Mouse (Mus musculus) embryonic facial prominence, embryonic 10.5 days (tissue): ENCODE measurements around the gene Clcnka. TPM values are rescaled to one million over a fixed set of nuclear protein-coding genes. Genes with fewer than 3 reads are reported as not detected.

Experiments
- DNase-seq: peaks from one replicate; pipeline ENCODE4 v3.0.0-alpha.2; 2017; ENCODE audit warnings: low spot score
- H3K27ac ChIP-seq: fragments of 300-500 bp; sonication (generic); replicated peaks from 2 replicates; pipeline ENCODE4 v1.5.1; 2016; ENCODE audit warnings: mild to moderate bottlenecking
- H3K27me3 ChIP-seq: fragments of 300-500 bp; sonication (generic); replicated peaks from 2 replicates; pipeline ENCODE4 v1.6.1; 2016; ENCODE audit warnings: low read depth, mild to moderate bottlenecking; ENCODE audit not compliant: poor library complexity, severe bottlenecking
- H3K36me3 ChIP-seq: fragments of 300-500 bp; sonication (generic); replicated peaks from 2 replicates; pipeline ENCODE4 v1.6.1; 2016; ENCODE audit warnings: mild to moderate bottlenecking, moderate library complexity
- H3K4me1 ChIP-seq: fragments of 300-500 bp; sonication (generic); 2 replicates; pipeline ENCODE4 v1.6.1; 2016
- H3K4me3 ChIP-seq: fragments of 300-500 bp; sonication (generic); 2 replicates; pipeline ENCODE4 v1.5.1; 2016; ENCODE audit warnings: mild to moderate bottlenecking, moderate library complexity
- H3K9me3 ChIP-seq: fragments of 300-500 bp; sonication (generic); 2 replicates; pipeline ENCODE4 v1.6.1; 2016; ENCODE audit warnings: mild to moderate bottlenecking
- WGBS: fragments of 180-500 bp; shearing (Covaris S2); methylation state at CpG from one replicate; pipeline ENCODE4 v1.1.7; 2016; 5-methylcytosine and 5-hydroxymethylcytosine counted together
- microRNA-seq: library from miRNA; unstranded; fragments of <30 nt; microRNA quantifications from one replicate; pipeline ENCODE4, GENCODE M21; 2017
- polyA plus RNA-seq: library from polyadenylated mRNA; unstranded; fragments of >200 nt; fragmentation: Nextera tagmentation; extraction: Ambion mirVana; gene quantifications from 2 replicates; pipeline ENCODE4 v1.2.1, GENCODE M21; 2016

Gene Clcnka
- polyA plus RNA-seq, 1 experiment from 2014 or later, result 0.37 TPM

DNA sequence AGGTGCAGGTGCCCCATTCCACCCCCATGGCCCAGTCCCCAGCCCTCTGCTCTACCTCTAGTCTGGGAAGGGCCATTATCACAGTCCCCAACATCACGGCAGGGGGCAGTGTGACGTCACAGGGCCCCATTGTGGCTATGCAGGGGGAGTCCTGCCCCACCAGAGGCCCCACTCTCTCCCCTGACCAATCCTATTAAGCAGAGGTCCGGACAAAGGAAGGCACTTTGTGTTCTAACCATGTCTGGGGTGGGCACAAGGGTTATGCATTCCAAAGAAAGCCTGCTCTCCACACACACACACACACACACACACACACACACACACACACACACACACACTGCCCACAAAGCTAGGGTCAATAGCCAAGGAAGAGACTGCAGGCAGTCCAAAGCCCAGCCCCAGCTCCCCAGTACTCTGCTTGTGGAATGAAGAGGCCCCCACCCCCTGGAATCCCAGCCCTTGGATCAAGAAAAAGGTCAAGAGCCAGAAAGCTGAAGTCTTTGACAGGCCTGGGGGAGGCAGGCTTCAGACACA lies 63.2 kb downstream of the Clcnka start:
- WGBS, result 2% methylated on average over 3 of the region's 3 CpGs
- Histone ChIP-seq H3K4me3 (no peak overlapping the region), H3K27ac (peak overlapping the region; percentile 82), H3K4me1 (peaks cover 62% of the 10 kb centered on the region), H3K9me3 (no peaks in the 10 kb centered on the region), H3K36me3 (no peaks in the 10 kb centered on the region), H3K27me3 (peaks cover 8% of the 10 kb centered on the region)
- DNase-seq, result peak; percentile 65

- peaks cover 60% of the 10 kb centered on the region for H3K4me1 ChIP-seq
- WGBS, result 59% methylated on average over 5 of the region's 5 CpGs
- no peaks in the 10 kb centered on the region for H3K36me3 ChIP-seq
- H3K27ac ChIP-seq, result peak overlapping the region; percentile 82
- no peak for DNase-seq
- no peaks in the 10 kb centered on the region for H3K9me3 ChIP-seq
- no peak overlapping the region for H3K4me3 ChIP-seq
- H3K27me3 ChIP-seq, result peaks cover 2% of the 10 kb centered on the region
These were observed 63.8 kb downstream of the Clcnka start for GRCm38 (mm10) chr4:141334695-141335094.

Small RNAs within 50 kb of the gene (microRNA-seq; reads per million reads assigned to microRNA genes)
- not detected for gene Gm25690

Other genes with a start within 250 kb of the Clcnka start
- 8.4 and 8.5 TPM in 2 replicates for gene Rsg1, start 184.8 kb downstream of the Clcnka start, polyA plus RNA-seq
- gene Arhgef19, start 159.2 kb downstream of the Clcnka start, polyA plus RNA-seq, result 6.1 and 8.7 TPM in 2 replicates
- 2.4 and 3.0 TPM in 2 replicates for gene Epha2, start 97.5 kb downstream of the Clcnka start, polyA plus RNA-seq
- gene Fam131c, start 30.5 kb downstream of the Clcnka start, polyA plus RNA-seq, result 0.28 and 0.44 TPM in 2 replicates
- gene Clcnkb, start 17.3 kb upstream of the Clcnka start, polyA plus RNA-seq, result 0.15 TPM in 1 of 2 replicates, not detected in the other
- 0.15 TPM in 1 of 2 replicates, not detected in the other for gene Hspb7, start 22.1 kb upstream of the Clcnka start, polyA plus RNA-seq
- gene Srarp, start 37.4 kb upstream of the Clcnka start, polyA plus RNA-seq, result not detected in 2 replicates
- 59.6 and 62.3 TPM in 2 replicates for gene Zbtb17, start 45.9 kb upstream of the Clcnka start, polyA plus RNA-seq
- 9.6 and 12.1 TPM in 2 replicates for gene Spen, start 139.9 kb upstream of the Clcnka start, polyA plus RNA-seq
- 56.3 and 68.1 TPM in 2 replicates for gene Fblim1, start 207.4 kb upstream of the Clcnka start, polyA plus RNA-seq
- 1.5 and 2.1 TPM in 2 replicates for gene Tmem82, start 219.9 kb upstream of the Clcnka start, polyA plus RNA-seq
- gene Slc25a34, start 225.1 kb upstream of the Clcnka start, polyA plus RNA-seq, result 0.09 TPM in 1 of 2 replicates, not detected in the other